Mouse (Mus musculus) myocyte (in vitro differentiated cells): ENCODE results near the gene Birc2.

ENCODE experiments used
- CEBPB ChIP-seq: IDR thresholded peaks from 2 replicates; pipeline ENCODE4 v1.6.1; 2011; ENCODE audit warnings: mild to moderate bottlenecking, moderate library complexity; ENCODE audit not compliant: poor library complexity, insufficient read depth, severe bottlenecking
- MYOG ChIP-seq, 3 experiments: IDR thresholded peaks; one replicate each; pipeline ENCODE4 v1.6.1; 2011; ENCODE audit warnings: control low read depth in 2 of 3, low read depth in 2 of 3, mild to moderate bottlenecking in 2 of 3; ENCODE audit not compliant: insufficient read length in 2 of 3, control insufficient read depth in 1 of 3, insufficient read depth in 1 of 3
- POLR2A ChIP-seq: IDR thresholded peaks from one replicate; pipeline ENCODE4 v1.6.1; 2011; ENCODE audit warnings: low read depth, mild to moderate bottlenecking, control low read depth, moderate library complexity; ENCODE audit not compliant: insufficient read length
- POLR2AphosphoS2 ChIP-seq: IDR thresholded peaks from one replicate; pipeline ENCODE4 v1.6.1; 2011; ENCODE audit warnings: low read depth, control low read depth; ENCODE audit not compliant: insufficient read length
- REST ChIP-seq: IDR thresholded peaks from one replicate; pipeline ENCODE4 v1.6.1; 2011; ENCODE audit warnings: mild to moderate bottlenecking, control low read depth, moderate library complexity; ENCODE audit not compliant: insufficient read depth, insufficient read length

GRCm38 (mm10) chr9:7837806-7838440 lies 1.1 kb upstream of the Birc2 start:
- TF ChIP-seq POLR2A (no peak), REST (no peak), CEBPB (no peak), POLR2AphosphoS2 (no peak), MYOG (IDR thresholded peaks at IDR 0.05; ENCODE audit: control insufficient read depth in 1 of 3, insufficient read depth in 1 of 3, insufficient read length in 2 of 3, low read depth in 2 of 3) (no peak)
